Mouse (Mus musculus) ovary, adult 18-20 months (tissue): ENCODE results near the gene Sel1l3.

ENCODE experiments used
- DNase-seq: peaks from one replicate; pipeline ENCODE4 v3.0.0; 2022; ENCODE audit warnings: low spot score, mixed read lengths

The Sel1l3 gene

GRCm38 (mm10) chr5:53213711-53214352, at the start of gene Sel1l3:
Sel1l3 (minus strand) TSS chr5:53213927.
- no peak for DNase-seq

- DNase-seq: no peak
Measured at GRCm38 (mm10) chr5:53261999-53262398, 48.3 kb upstream of the Sel1l3 start.

- no peak for DNase-seq
Measured at GRCm38 (mm10) chr5:53259894-53260293, 46.2 kb upstream of the Sel1l3 start.

GRCm38 (mm10) chr5:53258038-53258786, 44.5 kb upstream of the Sel1l3 start:
- DNase-seq: no peak

GRCm38 (mm10) chr5:53254821-53255220, 41.1 kb upstream of the Sel1l3 start:
- DNase-seq: no peak

- no peak for DNase-seq
Measured at GRCm38 (mm10) chr5:53254154-53254553, 40.4 kb upstream of the Sel1l3 start.

- DNase-seq: no peak
Measured at GRCm38 (mm10) chr5:53249431-53250061, 35.8 kb upstream of the Sel1l3 start.

GRCm38 (mm10) chr5:53248499-53248898, 34.8 kb upstream of the Sel1l3 start:
- DNase-seq: no peak

GRCm38 (mm10) chr5:53243933-53244332, 30.2 kb upstream of the Sel1l3 start:
- DNase-seq: no peak

GRCm38 (mm10) chr5:53242865-53243499, 29.3 kb upstream of the Sel1l3 start:
- no peak for DNase-seq

GRCm38 (mm10) chr5:53241963-53242362, 28.2 kb upstream of the Sel1l3 start:
- DNase-seq: no peak

- no peak for DNase-seq
Measured at GRCm38 (mm10) chr5:53241109-53241508, 27.4 kb upstream of the Sel1l3 start.

- DNase-seq: no peak
Measured at GRCm38 (mm10) chr5:53239831-53240440, 26.2 kb upstream of the Sel1l3 start.

- no peak for DNase-seq
Measured at GRCm38 (mm10) chr5:53239189-53239588, 25.5 kb upstream of the Sel1l3 start.

GRCm38 (mm10) chr5:53238761-53239160, 25.0 kb upstream of the Sel1l3 start:
- no peak for DNase-seq

GRCm38 (mm10) chr5:53236749-53237148, 23.0 kb upstream of the Sel1l3 start:
- DNase-seq: no peak

- DNase-seq: no peak
Measured at GRCm38 (mm10) chr5:53236136-53236535, 22.4 kb upstream of the Sel1l3 start.

GRCm38 (mm10) chr5:53235551-53235950, 21.8 kb upstream of the Sel1l3 start:
- DNase-seq: no peak

- no peak for DNase-seq
Measured at GRCm38 (mm10) chr5:53230560-53230959, 16.8 kb upstream of the Sel1l3 start.

GRCm38 (mm10) chr5:53225434-53225833, 11.7 kb upstream of the Sel1l3 start:
- DNase-seq: no peak

GRCm38 (mm10) chr5:53214801-53215200, 1.1 kb upstream of the Sel1l3 start:
- no peak for DNase-seq

- no peak for DNase-seq
Measured at GRCm38 (mm10) chr5:53214362-53214761, 635 bp upstream of the Sel1l3 start.
